Mouse (Mus musculus): ENCODE measurements around the gene Gdf7.

DNA sequence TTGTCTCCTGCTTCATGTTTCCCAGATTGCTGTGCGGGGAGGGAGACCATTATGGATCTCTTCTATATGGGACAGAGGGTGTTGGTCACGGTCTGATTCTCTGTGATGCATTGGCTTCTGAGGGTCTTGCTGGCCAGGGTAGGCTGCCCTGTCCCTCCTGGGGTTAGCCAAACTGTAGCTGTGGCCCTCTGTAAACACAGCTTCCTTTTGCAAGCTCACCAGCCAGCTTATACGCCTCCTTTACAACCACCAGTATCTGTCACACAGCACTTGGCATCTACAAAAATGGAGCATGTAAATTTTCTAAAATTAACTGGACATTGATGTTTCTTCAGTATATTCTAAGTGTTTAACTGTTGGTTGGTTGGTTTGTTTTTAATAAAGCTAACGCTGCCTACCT lies 26.3 kb downstream of the Gdf7 start:
- TF ChIP-seq CTCF (IDR thresholded peaks at IDR 0.05; ENCODE audit: extremely low read depth, insufficient read length, insufficient replicate concordance, low read depth, low read length) = no peak
- TF ChIP-seq POLR2A (IDR thresholded peaks at IDR 0.05; ENCODE audit: low read depth, low read length) = no peak

Data from small intestine, adult 2 months (tissue).